22 mouse cellular contexts compared by ENCODE assay signal in the genomic region with DNA sequence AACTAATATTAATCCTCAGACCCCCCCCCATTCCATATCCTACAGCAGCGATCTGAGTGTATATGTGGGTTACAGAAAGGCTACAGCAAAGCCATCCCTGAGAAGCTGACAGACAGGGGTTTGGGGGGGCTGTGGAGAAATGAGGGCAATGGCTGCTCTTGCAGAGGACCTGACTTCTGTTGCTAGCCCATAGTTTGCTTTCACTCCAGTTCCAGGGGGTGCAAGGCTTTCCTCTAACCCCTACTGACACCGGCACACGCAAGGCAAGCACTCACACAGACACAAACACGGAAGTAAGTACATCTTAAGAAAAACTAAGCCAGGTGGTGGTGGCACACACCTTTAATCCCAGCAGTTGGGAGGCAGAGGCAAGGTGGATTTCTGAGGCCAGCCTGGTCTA. TPM values are rescaled to one million over a fixed set of nuclear protein-coding genes. Genes with fewer than 3 reads are reported as not detected.
"Had no signal": no experiment of that assay in that cellular context is flagged by ENCODE, and none has a peak within 500 bp of the region (broad histone marks: within the 10 kb centered on the region; RNA-seq: fewer than 3 reads in every experiment).

No protein-coding gene starts in this region.

- H3K36me3 ChIP-seq: intestine, embryonic 15.5 days; limb, embryonic 13.5 days; midbrain, embryonic 13.5 days; neural tube, embryonic 15.5 days had no signal

- H3K4me3 ChIP-seq: intestine, embryonic 15.5 days; layer of hippocampus, adult 2 months; limb, embryonic 13.5 days; midbrain, embryonic 13.5 days; myocyte; neural tube, embryonic 15.5 days had no signal

- H3K4me2 ChIP-seq: neural tube, embryonic 15.5 days had no signal

- ATAC-seq: midbrain, embryonic 13.5 days had no signal

- H3K9ac ChIP-seq: intestine, embryonic 15.5 days; limb, embryonic 13.5 days; midbrain, embryonic 13.5 days; neural tube, embryonic 15.5 days had no signal

- H3K9me3 ChIP-seq: intestine, embryonic 15.5 days; limb, embryonic 13.5 days; midbrain, embryonic 13.5 days; neural tube, embryonic 15.5 days had no signal

- DNase-seq: kidney, adult 18-20 months; kidney, postnatal 4 days; left cerebral cortex, postnatal 4 days; lung, adult 18-20 months; right cerebral cortex, adult 18-20 months; spleen, adult 18-20 months; thymus, adult 2 months; thymus, postnatal 25 days had no signal

- H3K27me3 ChIP-seq: intestine, embryonic 15.5 days; limb, embryonic 13.5 days; midbrain, embryonic 13.5 days; neural tube, embryonic 15.5 days had no signal

- H3K27ac ChIP-seq: neural tube, embryonic 15.5 days had no signal

RNA-seq across cellular contexts. Expression of a gene that starts 14.2 kb away (rescaled TPM):
- polyA plus RNA-seq: myocyte had no signal

RNA-seq across cellular contexts. Expression of a gene that starts 14.3 kb away (rescaled TPM):
- total RNA-seq: layer of hippocampus, adult 2 months; layer of hippocampus, postnatal 14 days; left cerebral cortex, adult 18-20 months; left cerebral cortex, postnatal 10 days; left cerebral cortex, postnatal 4 days; megakaryocyte-erythroid progenitor cell, adult 5-6 weeks had no signal
- polyA plus RNA-seq: intestine, embryonic 15.5 days; kidney, postnatal 0 days; limb, embryonic 13.5 days; midbrain, embryonic 13.5 days; myocyte; neural tube, embryonic 11.5 days; neural tube, embryonic 15.5 days; stomach, embryonic 14.5 days; urinary bladder, adult 2 months had no signal
